Mouse (Mus musculus) ZHBTc4 (cell line): ENCODE data around the gene 0610012G03Rik.

ENCODE experiments used
- DNase-seq: peaks from one replicate; pipeline ENCODE4 v3.0.0-alpha.2; 2011; ENCODE audit warnings: low read depth, low spot score

0610012G03Rik gene

GRCm38 (mm10) chr16:31932840-31933697 is 15.2 kb downstream of the 0610012G03Rik start:
- peak; percentile 97 for DNase-seq

DNA sequence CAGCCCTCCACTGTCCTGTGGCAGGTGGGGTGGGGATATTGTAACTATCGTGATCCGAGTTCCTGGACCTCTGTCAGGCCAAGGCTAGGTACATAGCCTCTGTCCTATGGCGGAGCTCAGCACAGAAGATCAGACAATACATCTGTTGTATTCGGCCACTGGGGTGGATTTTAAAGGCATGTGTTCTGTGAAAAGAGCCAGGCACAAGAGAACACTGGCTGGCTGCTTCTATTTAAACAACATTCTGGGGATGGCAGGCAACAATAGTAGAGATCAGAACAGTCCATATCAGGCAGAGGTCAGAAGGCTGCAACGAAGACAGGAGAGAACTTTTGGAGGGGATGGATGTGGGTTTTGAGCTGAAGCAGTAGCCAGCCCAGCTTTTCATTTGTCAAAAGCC is 16.0 kb downstream of the 0610012G03Rik start:
- DNase-seq, result no peak

GRCm38 (mm10) chr16:31931330-31931729 is 17.0 kb downstream of the 0610012G03Rik start:
- peak; percentile 64 for DNase-seq

DNA sequence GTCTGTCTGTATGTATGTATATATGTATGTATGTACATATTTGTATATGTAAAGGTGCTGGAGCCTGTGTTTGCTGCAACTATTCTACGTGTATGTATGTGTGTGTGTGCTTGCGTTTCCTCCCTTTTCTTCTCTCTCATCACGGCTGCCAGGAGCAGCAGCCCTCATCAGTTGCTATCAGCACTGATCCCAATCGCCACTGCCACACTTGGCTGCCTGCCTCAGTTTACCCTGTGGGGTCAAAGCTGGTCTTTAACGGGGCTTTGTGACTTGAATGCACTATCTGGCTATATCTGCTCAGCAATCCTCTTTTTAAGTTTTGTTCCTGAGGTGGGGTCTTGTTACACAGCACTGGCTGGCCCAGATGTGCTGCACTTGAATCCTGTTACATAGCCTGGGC is 20.9 kb downstream of the 0610012G03Rik start:
- DNase-seq, result no peak

- DNase-seq, result peak; percentile 77
These were observed 21.6 kb downstream of the 0610012G03Rik start for GRCm38 (mm10) chr16:31926547-31927182.

DNA sequence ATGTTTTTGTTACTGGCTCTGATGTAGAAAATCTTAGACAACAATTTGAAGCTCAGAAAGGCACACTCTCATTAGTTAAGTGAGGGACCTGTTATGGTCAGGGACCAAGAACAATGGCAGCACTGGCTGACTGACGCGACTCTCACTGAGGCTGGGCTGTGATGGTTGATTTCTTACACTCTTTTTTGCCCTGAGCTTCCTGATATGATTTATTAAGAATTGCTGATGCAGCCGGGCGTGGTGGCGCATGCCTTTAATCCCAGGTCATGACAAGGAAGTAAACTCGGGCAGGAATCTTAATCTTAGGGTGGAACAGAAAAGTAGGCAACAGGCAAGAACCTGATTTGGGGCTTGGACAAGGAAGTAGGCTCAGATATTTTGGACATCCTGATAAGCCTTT is 22.2 kb downstream of the 0610012G03Rik start:
- DNase-seq, result no peak

DNA sequence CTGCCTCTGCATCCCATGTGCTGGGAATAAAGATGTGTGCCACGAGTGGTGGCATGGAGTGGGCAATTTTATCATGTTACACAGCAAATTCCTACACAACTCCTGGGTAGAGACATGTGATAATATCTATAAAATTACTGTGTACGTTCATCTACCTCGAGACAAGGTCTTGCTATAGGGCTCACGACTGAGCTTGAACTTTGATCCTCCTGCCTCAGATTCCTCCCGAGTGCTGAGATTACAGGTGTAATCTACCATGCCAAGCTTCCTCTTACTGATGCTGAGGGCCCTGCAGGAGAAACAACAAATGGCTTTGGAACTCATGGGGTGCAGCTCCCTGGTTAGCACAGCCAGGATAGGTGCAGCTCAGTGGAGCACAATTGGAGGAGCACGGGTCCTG is 23.9 kb downstream of the 0610012G03Rik start:
- no peak for DNase-seq

- peak; percentile 82 for DNase-seq
These were observed 30.0 kb downstream of the 0610012G03Rik start for GRCm38 (mm10) chr16:31918248-31918724.

DNA sequence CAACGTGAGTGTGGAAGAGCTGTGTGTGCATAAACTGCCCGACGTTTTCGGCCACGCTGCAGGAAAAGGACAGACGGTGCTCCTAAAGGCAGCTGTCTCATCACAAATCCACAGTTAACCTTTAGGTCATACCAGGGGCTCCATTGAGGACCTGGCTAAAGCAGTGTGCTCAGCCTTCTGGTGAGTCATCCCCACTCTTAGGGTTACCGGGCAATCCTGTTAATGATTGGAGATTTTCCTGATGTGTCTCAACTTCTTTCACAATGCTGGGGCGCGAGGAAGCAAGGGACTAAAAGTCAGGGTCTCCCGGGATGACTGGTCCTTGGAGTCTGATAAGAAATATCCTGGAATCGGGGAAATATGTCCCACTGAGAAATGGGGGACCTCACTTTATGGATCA is 30.5 kb downstream of the 0610012G03Rik start:
- DNase-seq, result no peak

DNA sequence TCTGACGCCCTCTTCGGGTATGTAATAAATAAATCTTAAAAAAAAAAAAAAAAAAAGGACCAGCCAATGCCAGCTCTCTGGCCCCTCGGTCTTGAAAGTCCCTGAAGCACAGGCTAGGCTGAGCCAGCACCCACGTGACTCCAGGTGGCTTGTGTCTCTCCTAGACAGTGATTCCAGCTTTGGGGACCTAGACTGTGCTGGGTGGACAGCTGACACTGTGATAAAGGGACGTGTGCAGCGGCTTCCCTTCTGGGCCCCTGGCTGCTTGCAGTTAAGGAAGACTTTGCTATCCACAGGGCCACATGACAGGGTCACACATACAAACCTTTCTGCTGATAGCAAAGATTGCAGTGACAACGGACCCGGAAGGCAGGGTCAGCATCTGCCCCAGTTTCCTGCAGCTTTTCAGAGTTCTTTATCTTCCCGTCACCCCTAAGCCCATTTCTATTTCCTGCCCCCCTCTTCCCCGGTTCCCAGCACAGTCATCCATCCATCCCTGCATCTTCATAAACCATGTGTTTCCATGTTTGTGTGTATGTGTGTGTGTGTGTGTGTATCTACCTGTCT is 37.9 kb downstream of the 0610012G03Rik start:
- no peak for DNase-seq

GRCm38 (mm10) chr16:31908959-31909358 is 39.3 kb downstream of the 0610012G03Rik start:
- DNase-seq, result no peak

DNA sequence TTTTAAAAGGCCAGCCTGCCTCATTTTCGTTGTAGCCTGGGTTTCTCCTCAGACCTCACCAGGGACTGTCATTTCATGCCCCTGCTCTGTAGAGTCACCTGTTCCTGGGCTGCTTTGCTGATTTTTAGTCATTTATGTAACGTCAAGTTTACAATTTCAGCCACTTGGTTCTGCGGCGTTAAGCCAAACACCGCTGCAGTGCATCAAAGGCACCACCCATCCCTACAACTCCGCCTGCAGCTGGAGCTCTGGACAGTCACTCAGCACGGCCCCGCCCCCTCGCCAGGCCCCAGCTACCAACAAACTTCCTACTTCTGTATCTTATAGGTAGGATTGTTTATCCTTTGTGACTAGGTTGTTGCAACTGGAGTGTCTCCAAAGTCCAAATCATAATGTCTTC is 41.4 kb downstream of the 0610012G03Rik start:
- DNase-seq, result peak; percentile 71

DNA sequence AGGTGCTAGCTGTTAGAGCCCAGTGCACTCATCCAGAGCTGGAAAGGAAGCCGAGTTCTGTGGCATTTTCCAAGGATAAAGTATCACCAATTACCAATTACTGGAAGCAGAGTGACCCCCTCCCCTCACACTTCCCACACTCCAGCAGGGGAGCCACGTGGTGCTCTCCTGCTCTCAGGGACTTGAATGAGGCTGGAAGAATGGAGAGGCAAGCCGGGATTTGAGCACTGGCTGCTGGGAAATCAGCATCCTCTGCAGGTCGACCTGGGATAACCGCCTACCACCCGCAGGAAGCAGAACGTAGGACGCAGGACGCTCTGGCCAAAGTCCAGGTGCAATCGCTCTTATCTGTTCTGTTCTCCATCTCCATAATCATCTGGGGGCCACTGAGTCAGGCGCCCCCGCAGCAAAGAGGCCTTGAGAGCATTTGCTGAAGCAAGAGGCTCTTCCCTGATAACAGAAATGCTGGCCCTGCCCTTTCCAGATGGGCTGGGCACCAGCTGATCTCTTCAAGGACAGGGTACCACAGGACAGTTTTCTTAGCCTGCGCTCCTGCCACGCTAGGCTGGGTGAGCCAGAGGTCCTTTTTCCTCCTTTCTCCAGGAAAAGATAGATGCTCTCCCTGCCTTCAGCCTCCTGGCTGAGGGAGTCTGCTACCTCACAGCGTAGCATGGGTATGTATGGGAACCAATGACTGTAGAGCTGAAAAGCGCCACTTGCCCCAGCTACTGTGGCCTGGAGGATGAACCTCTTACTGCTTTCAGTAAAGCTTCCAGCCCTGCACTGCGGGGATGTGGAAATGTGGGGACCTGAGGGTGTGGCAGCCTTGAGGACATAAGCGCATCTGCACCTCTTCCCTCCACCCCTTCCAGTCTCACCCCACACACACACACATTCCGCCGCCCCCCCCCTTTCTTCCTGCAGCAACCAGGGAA is 42.1 kb downstream of the 0610012G03Rik start:
- no peak for DNase-seq

- peak; percentile 78 for DNase-seq
These were observed 43.0 kb downstream of the 0610012G03Rik start for GRCm38 (mm10) chr16:31905331-31905730.

- DNase-seq, result no peak
These were observed 45.1 kb downstream of the 0610012G03Rik start for GRCm38 (mm10) chr16:31903239-31903638.

DNA sequence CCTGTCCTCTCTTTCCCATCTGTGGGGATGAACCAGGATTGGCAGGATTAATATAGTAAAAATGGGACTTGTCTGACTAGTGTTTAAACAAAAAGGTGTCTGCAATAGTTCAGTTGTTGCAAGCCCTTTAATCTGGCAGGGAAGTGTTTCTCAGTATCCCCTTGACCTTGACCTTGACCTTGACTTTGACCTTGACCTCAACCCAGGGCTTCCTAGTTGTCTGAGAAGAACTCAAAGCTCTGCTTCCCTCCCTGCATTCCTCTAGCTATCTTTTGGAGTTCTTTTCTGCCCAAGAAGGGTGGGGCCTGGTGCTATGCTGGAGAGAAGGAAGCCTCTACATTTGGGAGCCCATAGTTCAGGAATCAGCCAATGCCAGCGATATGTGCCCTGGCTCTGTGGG is 46.4 kb downstream of the 0610012G03Rik start:
- DNase-seq, result peak; percentile 87

- no peak for DNase-seq
These were observed 49.6 kb downstream of the 0610012G03Rik start for GRCm38 (mm10) chr16:31898546-31899326.
